Mouse (Mus musculus) brain, embryonic 14.5 days (tissue): ENCODE results near the gene Phlda3.

ENCODE experiments used
- CTCF ChIP-seq: fragments of 200-500 bp; IDR thresholded peaks from 2 replicates; pipeline ENCODE4 v1.5.1; 2012; ENCODE audit warnings: inconsistent platforms, mild to moderate bottlenecking, moderate library complexity, borderline replicate concordance; ENCODE audit not compliant: insufficient read depth, insufficient read length; ENCODE audit errors: extremely low read depth
- POLR2A ChIP-seq: fragments of 200-500 bp; IDR thresholded peaks from 2 replicates; pipeline ENCODE4 v1.6.1; 2012; ENCODE audit warnings: mild to moderate bottlenecking, inconsistent platforms, borderline replicate concordance; ENCODE audit not compliant: poor library complexity, insufficient read depth, insufficient read length, severe bottlenecking; ENCODE audit errors: extremely low read depth

DNA sequence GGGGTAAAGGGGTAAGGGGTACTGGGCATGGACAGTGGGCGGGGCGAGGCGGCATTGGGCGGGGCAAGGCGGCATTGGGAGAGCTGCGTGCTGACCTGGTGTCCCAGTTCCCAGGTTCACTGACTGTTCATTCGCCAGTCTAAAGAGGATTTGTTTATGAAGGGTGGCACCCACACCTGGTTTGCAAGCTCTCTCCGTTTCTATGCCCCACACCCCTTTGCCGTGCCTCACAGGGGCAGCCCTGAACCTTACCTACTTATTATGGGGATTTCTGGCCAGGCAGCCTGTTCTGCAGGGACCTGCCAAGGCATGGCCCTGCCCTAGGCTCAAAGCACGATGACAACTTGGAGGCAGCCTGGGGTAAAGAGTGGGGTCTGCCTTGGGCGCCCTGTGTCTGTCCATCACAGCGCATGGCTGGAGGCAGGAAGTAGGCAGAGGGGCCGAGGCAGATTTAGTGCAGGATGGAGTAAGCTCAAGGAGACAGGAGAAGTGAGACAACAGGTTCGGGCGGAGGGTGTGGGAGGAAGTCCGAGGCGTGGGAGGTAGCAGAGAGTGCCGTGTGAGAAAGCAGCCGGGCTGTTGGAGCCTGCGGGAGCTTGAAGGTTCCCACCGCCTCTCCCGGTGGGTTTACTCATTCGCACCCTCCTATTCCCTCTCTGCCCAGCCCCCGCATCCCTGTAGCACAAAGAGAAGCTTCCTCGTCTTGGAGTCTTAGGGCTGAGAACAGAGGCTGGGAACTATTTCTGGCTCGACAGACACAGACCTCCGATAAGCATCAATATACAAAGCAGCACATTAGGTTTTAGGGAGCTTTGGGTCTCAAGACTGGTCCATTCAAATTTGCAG lies 27.7 kb downstream of the Phlda3 start:
- TF ChIP-seq CTCF (no peak), POLR2A (no peak)
